Mouse (Mus musculus): Measurements from ENCODE around the gene Pigb. TPM values are rescaled to one million over a fixed set of nuclear protein-coding genes. Genes with fewer than 3 reads are reported as not detected.

The Pigb gene
- polyA plus RNA-seq, 1 experiment from 2014 or later: 16.7 TPM

GRCm38 (mm10) chr9:73012629-73013028, 27.5 kb downstream of the Pigb start:
- WGBS: 94% methylated on average over 4 of the region's 4 CpGs
- ATAC-seq (ENCODE audit: low FRiP score): no peak
- no peaks in the 10 kb centered on the region for H3K36me3 ChIP-seq (ENCODE audit: control insufficient read depth, insufficient read depth, low read length)

GRCm38 (mm10) chr9:73008384-73008783, 31.8 kb downstream of the Pigb start:
- WGBS: 71% methylated on average over 3 of the region's 3 CpGs
- Histone ChIP-seq H3K9ac (ENCODE audit: low read depth, low read length) (no peak overlapping the region), H3K9me3 (ENCODE audit: control insufficient read depth, low read length) (no peaks in the 10 kb centered on the region), H3K27ac (ENCODE audit: low read depth, low read length) (no peak overlapping the region), H3K4me3 (ENCODE audit: low read depth, low read length) (no peak overlapping the region), H3K27me3 (ENCODE audit: control insufficient read depth, insufficient read depth, low read length) (no peaks in the 10 kb centered on the region), H3K36me3 (ENCODE audit: control insufficient read depth, insufficient read depth, low read length) (no peaks in the 10 kb centered on the region), H3K4me1 (replicated peaks; ENCODE audit: control insufficient read depth, insufficient read depth, low read length) (no peaks in the 10 kb centered on the region), H3K4me2 (replicated peaks; ENCODE audit: low read depth, low read length) (no peak overlapping the region)
- ATAC-seq (ENCODE audit: low FRiP score) (no peak), DNase-seq (ENCODE audit: low spot score) (no peak)

More at GRCm38 (mm10) chr9:73012629-73013028, 27.5 kb downstream of the Pigb start:
- no peak overlapping the region for H3K4me3 ChIP-seq (ENCODE audit: low read depth, low read length)
- no peak overlapping the region for H3K9ac ChIP-seq (ENCODE audit: low read depth, low read length)
- no peak overlapping the region for H3K27ac ChIP-seq (ENCODE audit: low read depth, low read length)
- H3K4me1 ChIP-seq (replicated peaks; ENCODE audit: control insufficient read depth, insufficient read depth, low read length): no peaks in the 10 kb centered on the region
- H3K27me3 ChIP-seq (ENCODE audit: control insufficient read depth, insufficient read depth, low read length): no peaks in the 10 kb centered on the region
- DNase-seq (ENCODE audit: low spot score): no peak
- no peak overlapping the region for H3K4me2 ChIP-seq (replicated peaks; ENCODE audit: low read depth, low read length)
- no peaks in the 10 kb centered on the region for H3K9me3 ChIP-seq (ENCODE audit: control insufficient read depth, low read length)

- H3K27ac ChIP-seq (ENCODE audit: low read depth, low read length): no peak overlapping the region
- H3K4me2 ChIP-seq (replicated peaks; ENCODE audit: low read depth, low read length): no peak overlapping the region
- H3K27me3 ChIP-seq (ENCODE audit: control insufficient read depth, insufficient read depth, low read length): no peaks in the 10 kb centered on the region
- ATAC-seq (ENCODE audit: low FRiP score) (no peak), DNase-seq (ENCODE audit: low spot score) (no peak)
- no peaks in the 10 kb centered on the region for H3K9me3 ChIP-seq (ENCODE audit: control insufficient read depth, low read length)
- H3K4me3 ChIP-seq (ENCODE audit: low read depth, low read length): no peak overlapping the region
- no peaks in the 10 kb centered on the region for H3K4me1 ChIP-seq (replicated peaks; ENCODE audit: control insufficient read depth, insufficient read depth, low read length)
- 92% methylated on average over 3 of the region's 3 CpGs for WGBS
- H3K36me3 ChIP-seq (ENCODE audit: control insufficient read depth, insufficient read depth, low read length): no peaks in the 10 kb centered on the region
- H3K9ac ChIP-seq (ENCODE audit: low read depth, low read length): no peak overlapping the region
Observed at GRCm38 (mm10) chr9:73006175-73006574, 34.0 kb downstream of the Pigb start.

GRCm38 (mm10) chr9:73005106-73005505, 35.1 kb downstream of the Pigb start:
- 86% methylated on average over 6 of the region's 6 CpGs for whole genome bisulfite sequencing
- Histone ChIP-seq H3K9me3 (ENCODE audit: control insufficient read depth, low read length) (no peaks in the 10 kb centered on the region), H3K4me3 (ENCODE audit: low read depth, low read length) (no peak overlapping the region), H3K9ac (ENCODE audit: low read depth, low read length) (no peak overlapping the region), H3K36me3 (ENCODE audit: control insufficient read depth, insufficient read depth, low read length) (no peaks in the 10 kb centered on the region), H3K27me3 (ENCODE audit: control insufficient read depth, insufficient read depth, low read length) (no peaks in the 10 kb centered on the region), H3K27ac (ENCODE audit: low read depth, low read length) (no peak overlapping the region), H3K4me1 (replicated peaks; ENCODE audit: control insufficient read depth, insufficient read depth, low read length) (no peaks in the 10 kb centered on the region), H3K4me2 (replicated peaks; ENCODE audit: low read depth, low read length) (no peak overlapping the region)
- ATAC-seq (ENCODE audit: low FRiP score): no peak
- no peak for DNase-seq (ENCODE audit: low spot score)

GRCm38 (mm10) chr9:73004076-73004475, 36.1 kb downstream of the Pigb start:
- H3K27ac ChIP-seq (ENCODE audit: low read depth, low read length): no peak overlapping the region
- DNase-seq (ENCODE audit: low spot score) (no peak), ATAC-seq (ENCODE audit: low FRiP score) (no peak)
- H3K4me1 ChIP-seq (replicated peaks; ENCODE audit: control insufficient read depth, insufficient read depth, low read length): no peaks in the 10 kb centered on the region
- H3K9me3 ChIP-seq (ENCODE audit: control insufficient read depth, low read length): no peaks in the 10 kb centered on the region
- H3K36me3 ChIP-seq (ENCODE audit: control insufficient read depth, insufficient read depth, low read length): no peaks in the 10 kb centered on the region
- H3K4me3 ChIP-seq (ENCODE audit: low read depth, low read length): no peak overlapping the region
- H3K9ac ChIP-seq (ENCODE audit: low read depth, low read length): no peak overlapping the region
- 89% methylated on average over 8 of the region's 8 CpGs for WGBS
- H3K27me3 ChIP-seq (ENCODE audit: control insufficient read depth, insufficient read depth, low read length): no peaks in the 10 kb centered on the region
- H3K4me2 ChIP-seq (replicated peaks; ENCODE audit: low read depth, low read length): no peak overlapping the region

- Histone ChIP-seq H3K9me3 (ENCODE audit: control insufficient read depth, low read length) (no peaks in the 10 kb centered on the region), H3K27me3 (ENCODE audit: control insufficient read depth, insufficient read depth, low read length) (no peaks in the 10 kb centered on the region), H3K9ac (ENCODE audit: low read depth, low read length) (no peak overlapping the region), H3K4me2 (replicated peaks; ENCODE audit: low read depth, low read length) (no peak overlapping the region), H3K27ac (ENCODE audit: low read depth, low read length) (no peak overlapping the region), H3K4me1 (replicated peaks; ENCODE audit: control insufficient read depth, insufficient read depth, low read length) (no peaks in the 10 kb centered on the region), H3K4me3 (ENCODE audit: low read depth, low read length) (no peak overlapping the region), H3K36me3 (ENCODE audit: control insufficient read depth, insufficient read depth, low read length) (no peaks in the 10 kb centered on the region)
- WGBS: 72% methylated on average over 3 of the region's 3 CpGs
- ATAC-seq (ENCODE audit: low FRiP score) (no peak), DNase-seq (ENCODE audit: low spot score) (no peak)
Observed at GRCm38 (mm10) chr9:73002177-73002576, 38.0 kb downstream of the Pigb start.

GRCm38 (mm10) chr9:73001314-73002011, 38.7 kb downstream of the Pigb start:
- DNase-seq (ENCODE audit: low spot score) (no peak), ATAC-seq (ENCODE audit: low FRiP score) (no peak)
- H3K27ac ChIP-seq (ENCODE audit: low read depth, low read length): no peak overlapping the region
- no peak overlapping the region for H3K4me2 ChIP-seq (replicated peaks; ENCODE audit: low read depth, low read length)
- no peak overlapping the region for H3K9ac ChIP-seq (ENCODE audit: low read depth, low read length)
- H3K27me3 ChIP-seq (ENCODE audit: control insufficient read depth, insufficient read depth, low read length): no peaks in the 10 kb centered on the region
- WGBS: 89% methylated on average over 13 of the region's 13 CpGs
- no peaks in the 10 kb centered on the region for H3K9me3 ChIP-seq (ENCODE audit: control insufficient read depth, low read length)
- H3K4me3 ChIP-seq (ENCODE audit: low read depth, low read length): no peak overlapping the region
- no peaks in the 10 kb centered on the region for H3K36me3 ChIP-seq (ENCODE audit: control insufficient read depth, insufficient read depth, low read length)
- no peaks in the 10 kb centered on the region for H3K4me1 ChIP-seq (replicated peaks; ENCODE audit: control insufficient read depth, insufficient read depth, low read length)

GRCm38 (mm10) chr9:73000487-73000886, 39.7 kb downstream of the Pigb start:
- H3K9ac ChIP-seq (ENCODE audit: low read depth, low read length): no peak overlapping the region
- no peak overlapping the region for H3K27ac ChIP-seq (ENCODE audit: low read depth, low read length)
- H3K9me3 ChIP-seq (ENCODE audit: control insufficient read depth, low read length): no peaks in the 10 kb centered on the region
- H3K27me3 ChIP-seq (ENCODE audit: control insufficient read depth, insufficient read depth, low read length): no peaks in the 10 kb centered on the region
- DNase-seq (ENCODE audit: low spot score) (no peak), ATAC-seq (ENCODE audit: low FRiP score) (no peak)
- WGBS: 76% methylated on average over 2 of the region's 2 CpGs
- no peaks in the 10 kb centered on the region for H3K36me3 ChIP-seq (ENCODE audit: control insufficient read depth, insufficient read depth, low read length)
- no peaks in the 10 kb centered on the region for H3K4me1 ChIP-seq (replicated peaks; ENCODE audit: control insufficient read depth, insufficient read depth, low read length)
- no peak overlapping the region for H3K4me2 ChIP-seq (replicated peaks; ENCODE audit: low read depth, low read length)
- H3K4me3 ChIP-seq (ENCODE audit: low read depth, low read length): no peak overlapping the region

- Histone ChIP-seq H3K36me3 (ENCODE audit: control insufficient read depth, insufficient read depth, low read length) (no peaks in the 10 kb centered on the region), H3K4me2 (replicated peaks; ENCODE audit: low read depth, low read length) (no peak overlapping the region), H3K4me3 (ENCODE audit: low read depth, low read length) (no peak overlapping the region), H3K9me3 (ENCODE audit: control insufficient read depth, low read length) (no peaks in the 10 kb centered on the region), H3K9ac (ENCODE audit: low read depth, low read length) (no peak overlapping the region), H3K27me3 (ENCODE audit: control insufficient read depth, insufficient read depth, low read length) (no peaks in the 10 kb centered on the region), H3K4me1 (replicated peaks; ENCODE audit: control insufficient read depth, insufficient read depth, low read length) (no peaks in the 10 kb centered on the region), H3K27ac (ENCODE audit: low read depth, low read length) (no peak overlapping the region)
- DNase-seq (ENCODE audit: low spot score) (no peak), ATAC-seq (ENCODE audit: low FRiP score) (no peak)
- 61% methylated on average over 7 of the region's 7 CpGs for WGBS
Observed at GRCm38 (mm10) chr9:72996806-72997205, 43.4 kb downstream of the Pigb start.
